ENCODE assay signal across 18 mouse cellular contexts in the genomic region with DNA sequence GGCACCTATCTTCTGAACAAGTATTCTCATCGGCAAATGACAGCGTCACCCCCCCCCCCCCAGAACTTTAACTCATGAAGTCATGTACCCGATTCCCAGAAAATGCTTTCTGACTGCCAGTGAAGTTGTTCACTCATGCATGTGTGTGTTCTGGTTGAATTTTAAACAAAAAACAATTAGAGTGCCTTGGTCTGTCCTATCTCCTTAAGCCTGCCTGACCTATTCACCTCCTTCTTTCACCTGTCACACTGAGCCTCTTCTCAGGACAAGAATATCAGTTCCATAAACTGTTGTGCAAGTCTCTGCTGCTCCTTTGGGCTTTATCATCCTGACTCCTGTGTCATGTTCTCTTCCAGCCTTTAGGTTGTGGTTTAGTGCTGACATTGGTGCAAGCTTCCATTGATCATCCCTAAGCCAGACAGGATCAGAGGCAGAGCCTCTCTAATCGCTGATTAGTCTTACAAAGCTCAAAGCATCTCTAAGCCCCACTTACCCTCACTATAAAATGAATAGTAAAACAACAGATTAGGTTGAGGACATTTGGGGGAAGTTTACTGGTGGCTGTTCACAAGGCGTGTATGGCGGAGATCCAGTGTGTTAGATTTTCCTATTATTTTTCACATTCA.
"Had no signal": no experiment of that assay in that cellular context is flagged by ENCODE, and none has a peak within 500 bp of the region (broad histone marks: within the 10 kb centered on the region; RNA-seq: fewer than 3 reads in every experiment).

No protein-coding gene starts in this region.

- DNase-seq: kidney, adult 11 months; kidney, adult 9 months; kidney, postnatal 10 days; layer of hippocampus, postnatal 36 days; liver, embryonic 13.5 days; lung, adult 2 months; lung, postnatal 14 days; lung, postnatal 4 days; right cerebral cortex, postnatal 25 days; spleen, adult 18-20 months; thymus, postnatal 4 days had no signal

- ATAC-seq: intestine, embryonic 15.5 days; midbrain, embryonic 16.5 days had no signal

- H3K9ac ChIP-seq: intestine, embryonic 15.5 days; liver, embryonic 13.5 days; midbrain, embryonic 12.5 days; neural tube, embryonic 13.5 days; stomach, embryonic 15.5 days had no signal

- H3K4me3 ChIP-seq: intestine, embryonic 15.5 days; left cerebral cortex, adult 2 months; liver, embryonic 13.5 days; midbrain, embryonic 12.5 days; myocyte; neural tube, embryonic 13.5 days; stomach, embryonic 15.5 days had no signal

- H3K9me3 ChIP-seq: intestine, embryonic 15.5 days; liver, embryonic 13.5 days; midbrain, embryonic 12.5 days; neural tube, embryonic 13.5 days; stomach, embryonic 15.5 days had no signal

- H3K4me2 ChIP-seq: intestine, embryonic 15.5 days; liver, embryonic 13.5 days; midbrain, embryonic 12.5 days; neural tube, embryonic 13.5 days; stomach, embryonic 15.5 days had no signal

- H3K4me1 ChIP-seq: intestine, embryonic 15.5 days; liver, embryonic 13.5 days; neural tube, embryonic 13.5 days; stomach, embryonic 15.5 days had no signal

- H3K27ac ChIP-seq: intestine, embryonic 15.5 days; left cerebral cortex, adult 2 months; liver, embryonic 13.5 days; midbrain, embryonic 12.5 days; neural tube, embryonic 13.5 days; stomach, embryonic 15.5 days had no signal

- H3K36me3 ChIP-seq: intestine, embryonic 15.5 days; liver, embryonic 13.5 days; midbrain, embryonic 12.5 days; neural tube, embryonic 13.5 days; stomach, embryonic 15.5 days had no signal

- H3K27me3 ChIP-seq: intestine, embryonic 15.5 days; liver, embryonic 13.5 days; midbrain, embryonic 12.5 days; neural tube, embryonic 13.5 days; stomach, embryonic 15.5 days had no signal
